Mouse (Mus musculus): ENCODE data around the gene Slc9a8.

GRCm38 (mm10) chr2:167478128-167478527, 56.6 kb downstream of the Slc9a8 start:
- TF ChIP-seq CTCF (IDR thresholded peaks at IDR 0.05; ENCODE audit: insufficient read depth, low read length) = no peak
- no peak for TF ChIP-seq POLR2A (IDR thresholded peaks at IDR 0.05; ENCODE audit: borderline replicate concordance, extremely low read depth, low read depth, low read length)

All from lung, adult 2 months (tissue).